Mouse (Mus musculus) cerebellum, adult 2 months (tissue): ENCODE results near the gene Nek9.

ENCODE experiments used
- CTCF ChIP-seq: fragments of 200-500 bp; IDR thresholded peaks from 2 replicates; pipeline ENCODE4 v1.5.1; 2011; ENCODE audit warnings: low read depth, mild to moderate bottlenecking, control low read depth, low read length, moderate library complexity, borderline replicate concordance; ENCODE audit not compliant: insufficient read depth
- POLR2A ChIP-seq: fragments of 200-500 bp; IDR thresholded peaks from 2 replicates; pipeline ENCODE4 v1.6.1; 2011; ENCODE audit warnings: low read length, control low read depth, borderline replicate concordance; ENCODE audit not compliant: insufficient read depth

DNA sequence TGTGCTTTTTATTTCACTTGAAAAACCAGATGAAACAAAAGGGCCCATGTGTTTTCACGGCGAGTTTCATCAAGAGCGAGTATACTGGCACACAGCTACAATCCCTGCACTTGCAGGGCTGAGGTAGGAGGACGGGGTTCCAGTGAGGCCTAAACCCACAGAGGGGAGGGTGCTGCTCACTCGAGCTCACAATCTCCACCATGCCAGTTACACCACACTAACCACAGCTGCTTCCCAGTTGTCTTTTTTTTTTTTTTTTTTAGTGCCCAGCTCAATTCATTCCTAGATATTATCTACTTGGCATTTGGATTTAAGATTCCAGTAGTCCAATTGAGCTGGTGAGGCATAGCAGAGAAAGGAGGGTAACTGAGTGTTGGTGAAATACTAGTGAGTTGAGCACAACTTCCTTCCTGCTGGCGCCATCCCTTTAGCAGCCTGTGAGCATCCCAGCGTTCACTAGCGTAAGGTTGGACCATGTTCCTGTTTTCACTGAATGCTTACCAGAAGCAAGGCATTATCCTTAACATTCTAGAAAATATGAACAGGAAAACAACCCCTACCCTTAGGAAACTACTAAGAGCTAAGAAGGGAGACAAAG is 33.0 kb upstream of the Nek9 start:
- TF ChIP-seq POLR2A (no peak), CTCF (no peak)
